Comparison of ENCODE assay signal across 8 mouse cellular contexts in the genomic region with DNA sequence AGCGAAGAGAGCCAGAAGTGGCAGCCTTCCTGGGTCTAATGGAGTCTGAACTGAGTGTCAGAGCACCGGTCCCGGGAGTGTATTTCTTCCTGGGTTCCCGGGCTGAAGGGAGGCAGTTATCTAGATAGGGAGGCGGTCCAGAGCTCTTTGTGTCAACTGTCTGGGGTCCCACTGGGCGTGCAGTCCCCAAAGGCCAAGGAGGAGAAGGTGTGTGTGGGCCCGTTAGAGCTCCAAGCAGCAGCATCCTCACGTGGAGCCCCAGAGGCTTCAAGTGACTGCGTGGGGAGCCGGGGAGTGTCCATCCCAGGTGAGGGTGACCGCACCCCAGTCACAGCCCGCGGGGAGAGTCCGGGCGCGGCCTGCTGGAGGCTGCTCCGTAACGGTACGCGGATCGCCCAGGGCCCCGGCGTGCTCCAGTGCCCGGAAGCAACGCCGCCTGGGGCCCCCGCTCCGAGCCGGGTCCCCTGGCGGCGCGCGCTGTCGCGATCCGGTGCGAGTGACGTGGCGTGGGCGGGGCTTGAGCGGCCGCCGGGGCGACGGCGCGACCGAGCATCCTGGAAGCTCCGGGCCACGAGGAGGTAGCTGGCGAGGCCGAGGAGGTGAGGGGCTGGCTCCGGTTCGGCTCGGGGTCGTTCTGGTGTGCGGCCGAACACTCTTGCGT. TPM values are rescaled to one million over a fixed set of nuclear protein-coding genes. Genes with fewer than 3 reads are reported as not detected.
A peak's percentile ranks its signal among the peaks of the same experiment; 100 is the strongest.
DNase-seq lines count a peak whose midpoint lies in the region; ATAC-seq and TF ChIP-seq lines count a peak whose summit lies in the region.

A gene (plus strand): TSS at position 502 of the 661 bp plus-strand sequence.

- 0% methylated on average over 27 of the region's 59 CpGs for WGBS in embryonic facial prominence, embryonic 14.5 days
- 1% methylated on average over 49 of the region's 59 CpGs for WGBS in limb, embryonic 14.5 days
- under 1% methylated on average over 54 of the region's 59 CpGs for WGBS in midbrain, embryonic 16.5 days

- H3K9ac ChIP-seq in embryonic facial prominence, embryonic 14.5 days (ENCODE audit: low read depth, low read length), result peak within 1 kb of the TSS; percentile 82
- H3K9ac ChIP-seq in limb, embryonic 14.5 days (ENCODE audit: low read depth, low read length, severe bottlenecking), result peak within 1 kb of the TSS; percentile 82
- H3K9ac ChIP-seq in midbrain, embryonic 16.5 days (ENCODE audit: low read depth, low read length), result peak within 1 kb of the TSS; percentile 71

- H3K9me3 ChIP-seq in embryonic facial prominence, embryonic 14.5 days (ENCODE audit: control insufficient read depth, low read length), result no peaks in the 10 kb centered on the region
- no peaks in the 10 kb centered on the region for H3K9me3 ChIP-seq in limb, embryonic 14.5 days (ENCODE audit: control insufficient read depth, low read length)
- no peaks in the 10 kb centered on the region for H3K9me3 ChIP-seq in midbrain, embryonic 16.5 days (replicated peaks; ENCODE audit: control insufficient read depth, low read length, poor library complexity, severe bottlenecking)

- no peaks in the 10 kb centered on the region for H3K27me3 ChIP-seq in embryonic facial prominence, embryonic 14.5 days (replicated peaks; ENCODE audit: control insufficient read depth, insufficient read depth, low read length)
- no peaks in the 10 kb centered on the region for H3K27me3 ChIP-seq in limb, embryonic 14.5 days (ENCODE audit: control insufficient read depth, insufficient read depth, low read length)
- no peaks in the 10 kb centered on the region for H3K27me3 ChIP-seq in midbrain, embryonic 16.5 days (ENCODE audit: control insufficient read depth, insufficient read depth, low read depth, low read length)

- H3K4me2 ChIP-seq in embryonic facial prominence, embryonic 14.5 days (ENCODE audit: low read depth, low read length), result peak within 1 kb of the TSS; percentile 82
- H3K4me2 ChIP-seq in limb, embryonic 14.5 days (replicated peaks; ENCODE audit: low read depth, low read length, severe bottlenecking), result peak within 1 kb of the TSS; percentile 93
- H3K4me2 ChIP-seq in midbrain, embryonic 16.5 days (ENCODE audit: low read length), result peak within 1 kb of the TSS; percentile 67

- peak within 1 kb of the TSS; percentile 62 for H3K4me3 ChIP-seq in embryonic facial prominence, embryonic 14.5 days (ENCODE audit: low read depth, low read length)
- H3K4me3 ChIP-seq in limb, embryonic 14.5 days (replicated peaks; ENCODE audit: low read length), result peak within 1 kb of the TSS; percentile 80
- peak within 1 kb of the TSS; percentile 79 for H3K4me3 ChIP-seq in midbrain, embryonic 16.5 days (ENCODE audit: low read depth, low read length)

- DNase-seq in 3T3-L1 (ENCODE audit: low read depth, low spot score), result peak; percentile 60
- DNase-seq in adrenal gland, postnatal 4 days (ENCODE audit: low spot score in 2 of 2), result peak; percentile 53 to 64
- DNase-seq in embryonic facial prominence, embryonic 14.5 days (ENCODE audit: low spot score), result peak; percentile 81
- peak; percentile 78 for DNase-seq in heart, adult 8-10 months (ENCODE audit: low spot score)
- peak; percentile 67 for DNase-seq in kidney, adult 9 months
- DNase-seq in limb, embryonic 14.5 days (ENCODE audit: low spot score), result peak; percentile 53
- peak; percentile 72 to 82 for DNase-seq in spleen, postnatal 14 days (ENCODE audit: low spot score in 2 of 2)

- no peaks in the 10 kb centered on the region for H3K4me1 ChIP-seq in embryonic facial prominence, embryonic 14.5 days (ENCODE audit: control insufficient read depth, insufficient read depth, low read length)
- H3K4me1 ChIP-seq in limb, embryonic 14.5 days (ENCODE audit: control insufficient read depth, insufficient read depth, low read length), result peaks cover 10% of the 10 kb centered on the region
- H3K4me1 ChIP-seq in midbrain, embryonic 16.5 days (ENCODE audit: control insufficient read depth, insufficient read depth, low read length), result peaks cover 12% of the 10 kb centered on the region

- peak; percentile 89 for ATAC-seq in embryonic facial prominence, embryonic 14.5 days (ENCODE audit: low read depth)
- peak; percentile 82 for ATAC-seq in limb, embryonic 14.5 days (ENCODE audit: low FRiP score, low read depth)
- peak; percentile 91 for ATAC-seq in midbrain, embryonic 16.5 days

- H3K36me3 ChIP-seq in embryonic facial prominence, embryonic 14.5 days (ENCODE audit: control insufficient read depth, insufficient read depth, low read length), result peaks cover 11% of the 10 kb centered on the region; the same call in 1 of the 2 replicates
- H3K36me3 ChIP-seq in limb, embryonic 14.5 days (ENCODE audit: control insufficient read depth, insufficient read depth, low read length), result peaks cover 10% of the 10 kb centered on the region
- peaks cover 5% of the 10 kb centered on the region; the same call in 1 of the 2 replicates for H3K36me3 ChIP-seq in midbrain, embryonic 16.5 days (ENCODE audit: control insufficient read depth, insufficient read depth, low read length)

- peak within 1 kb of the TSS; percentile 83 for H3K27ac ChIP-seq in embryonic facial prominence, embryonic 14.5 days (replicated peaks; ENCODE audit: low read depth, low read length)
- H3K27ac ChIP-seq in limb, embryonic 14.5 days (replicated peaks; ENCODE audit: low read depth, low read length), result peak within 1 kb of the TSS; percentile 91
- H3K27ac ChIP-seq in midbrain, embryonic 16.5 days (ENCODE audit: low read length), result peak within 1 kb of the TSS; percentile 94

- TF ChIP-seq POLR2A in limb, embryonic 14.5 days (IDR thresholded peaks at IDR 0.05; ENCODE audit: borderline replicate concordance, extremely low read depth, insufficient read depth, insufficient read length), result peak; percentile 79; the same call in 1 of the 2 replicates

RNA-seq across cellular contexts. Expression of the gene that starts here (rescaled TPM):
- total RNA-seq in adrenal gland, postnatal 4 days (2021), result 10 to 100 TPM; 21.0 to 25.3 TPM
- 46.9 and 51.6 TPM in 2 replicates for polyA plus RNA-seq in embryonic facial prominence, embryonic 14.5 days (2014; fragmentation: Nextera tagmentation; extraction: Ambion mirVana)
- 10 to 100 TPM in 1 of 4 experiments, 1 to 10 TPM in 3; 6.9 to 10.8 (median 9.6) TPM for total RNA-seq in heart, adult 8-10 months (2022)
- polyA plus RNA-seq in limb, embryonic 14.5 days (2012; rRNA removed), result 42.1 and 57.6 TPM in 2 replicates
- polyA plus RNA-seq in limb, embryonic 14.5 days (2014; fragmentation: Nextera tagmentation; extraction: Ambion mirVana), result 55.7 and 73.1 TPM in 2 replicates
- 41.8 and 53.5 TPM in 2 replicates for polyA plus RNA-seq in midbrain, embryonic 16.5 days (2015; fragmentation: Nextera tagmentation; extraction: Ambion mirVana)

Comparison
In these comparisons a context has a peak if more than half of its experiments do, and no peak if none do; other contexts are left out.
1. Peak in every context shown above with its lines: DNase-seq, ATAC-seq, H3K4me3 ChIP-seq and H3K27ac ChIP-seq.